8 mouse cellular contexts compared by ENCODE assay signal in genomic region chr4:151666411-151666901, GRCm38 (mm10).
A peak's percentile ranks its signal among the peaks of the same experiment; 100 is the strongest.
DNase-seq lines count a peak whose midpoint lies in the region; ATAC-seq and TF ChIP-seq lines count a peak whose summit lies in the region.

No protein-coding gene starts in this region.

- H3K4me1 ChIP-seq in hindbrain, postnatal 0 days (ENCODE audit: insufficient read depth, low read length), result peaks cover 8% of the 10 kb centered on the region; the same call in 1 of the 2 replicates
- peaks cover 14% of the 10 kb centered on the region for H3K4me1 ChIP-seq in neural tube, embryonic 14.5 days (ENCODE audit: control insufficient read depth, insufficient read depth, low read length)
- H3K4me1 ChIP-seq in stomach, postnatal 0 days (replicated peaks; ENCODE audit: control insufficient read depth, insufficient read depth), result no peaks in the 10 kb centered on the region

- H3K9ac ChIP-seq in hindbrain, postnatal 0 days (replicated peaks; ENCODE audit: low read length), result no peak overlapping the region
- no peak overlapping the region for H3K9ac ChIP-seq in neural tube, embryonic 14.5 days (replicated peaks; ENCODE audit: low read depth, low read length)
- no peak overlapping the region for H3K9ac ChIP-seq in stomach, postnatal 0 days (ENCODE audit: low read length)

- DNase-seq in Muller cell, postnatal 12 days (ENCODE audit: inconsistent ontology term), result peak; percentile 75
- DNase-seq in cerebellum, adult 11 months, result peak; percentile 39
- DNase-seq in gastrocnemius, postnatal 10 days, result peak; percentile 33
- DNase-seq in hindbrain, postnatal 0 days (ENCODE audit: low spot score), result peak; percentile 65
- no peak for DNase-seq in yolk sac, embryonic 10.5 days (ENCODE audit: low spot score)
- DNase-seq in stomach, postnatal 0 days (ENCODE audit: low spot score), result no peak
- no peak for DNase-seq in thymus, postnatal 36 days

- H3K27ac ChIP-seq in hindbrain, postnatal 0 days, result no peak overlapping the region; the same call in 1 of the 2 replicates
- peak overlapping the region; percentile 34; the same call in 1 of the 2 replicates for H3K27ac ChIP-seq in neural tube, embryonic 14.5 days (ENCODE audit: low read depth, low read length)
- H3K27ac ChIP-seq in stomach, postnatal 0 days (replicated peaks), result no peak overlapping the region

- no peak overlapping the region for H3K4me3 ChIP-seq in hindbrain, postnatal 0 days (ENCODE audit: low read length)
- no peak overlapping the region for H3K4me3 ChIP-seq in neural tube, embryonic 14.5 days (ENCODE audit: low read depth, low read length)
- no peak overlapping the region for H3K4me3 ChIP-seq in stomach, postnatal 0 days (ENCODE audit: low read depth, low read length)

- no peaks in the 10 kb centered on the region for H3K9me3 ChIP-seq in hindbrain, postnatal 0 days (ENCODE audit: low read length)
- H3K9me3 ChIP-seq in neural tube, embryonic 14.5 days (ENCODE audit: control insufficient read depth, low read length), result no peaks in the 10 kb centered on the region
- no peaks in the 10 kb centered on the region for H3K9me3 ChIP-seq in stomach, postnatal 0 days (ENCODE audit: control insufficient read depth, low read length)

- 30% methylated on average over 12 of the region's 12 CpGs for WGBS in hindbrain, postnatal 0 days
- WGBS in neural tube, embryonic 14.5 days, result 63% methylated on average over 12 of the region's 12 CpGs
- WGBS in stomach, postnatal 0 days, result 73% methylated on average over 12 of the region's 12 CpGs

- ATAC-seq in hindbrain, postnatal 0 days, result peak; percentile 63
- 0 out of 2 replicates have a peak, but pooled peaks have one; percentile 17 for ATAC-seq in neural tube, embryonic 14.5 days (ENCODE audit: low read depth)
- ATAC-seq in stomach, postnatal 0 days (ENCODE audit: low FRiP score, low TSS enrichment), result no peak; the same call in 1 of the 2 replicates

- H3K27me3 ChIP-seq in hindbrain, postnatal 0 days (ENCODE audit: insufficient read depth, low read length), result no peaks in the 10 kb centered on the region
- H3K27me3 ChIP-seq in neural tube, embryonic 14.5 days (ENCODE audit: control insufficient read depth, insufficient read depth, low read length), result no peaks in the 10 kb centered on the region
- no peaks in the 10 kb centered on the region for H3K27me3 ChIP-seq in stomach, postnatal 0 days (ENCODE audit: control insufficient read depth, insufficient read depth, low read length)

- H3K4me2 ChIP-seq in hindbrain, postnatal 0 days (ENCODE audit: low read depth, low read length), result no peak overlapping the region
- no peak overlapping the region for H3K4me2 ChIP-seq in neural tube, embryonic 14.5 days (ENCODE audit: low read depth, low read length)
- H3K4me2 ChIP-seq in stomach, postnatal 0 days (replicated peaks; ENCODE audit: low read depth), result no peak overlapping the region

- H3K36me3 ChIP-seq in hindbrain, postnatal 0 days (ENCODE audit: insufficient read depth, low read length), result no peaks in the 10 kb centered on the region
- H3K36me3 ChIP-seq in neural tube, embryonic 14.5 days (ENCODE audit: control insufficient read depth, insufficient read depth, low read length), result no peaks in the 10 kb centered on the region
- no peaks in the 10 kb centered on the region for H3K36me3 ChIP-seq in stomach, postnatal 0 days (ENCODE audit: control insufficient read depth, insufficient read depth, low read length)

- TF ChIP-seq EP300 in stomach, postnatal 0 days (optimal IDR thresholded peaks at IDR 0.05), result no peak

- no peak for TF ChIP-seq CTCF in hindbrain, postnatal 0 days (IDR thresholded peaks at IDR 0.05; ENCODE audit: low read depth)
- no peak for TF ChIP-seq CTCF in stomach, postnatal 0 days (IDR thresholded peaks at IDR 0.05; ENCODE audit: low read depth)

Comparison
In these comparisons a context has a peak if more than half of its experiments do, and no peak if none do; other contexts are left out.
1. DNase-seq: peak in Muller cell, postnatal 12 days (single experiment), cerebellum, adult 11 months (single experiment), gastrocnemius, postnatal 10 days (single experiment) and hindbrain, postnatal 0 days (single experiment); none in yolk sac, embryonic 10.5 days (single experiment), stomach, postnatal 0 days (single experiment) and thymus, postnatal 36 days (0 of 2).